Mouse (Mus musculus): ENCODE measurements around the gene 1600002K03Rik. TPM values are rescaled to one million over a fixed set of nuclear protein-coding genes. Genes with fewer than 3 reads are reported as not detected.

Gene 1600002K03Rik
- total RNA-seq (2014; fragmentation: Nextera tagmentation) (14.2 and 22.9 TPM in 2 replicates), total RNA-seq (2017) (25.4 and 27.8 TPM in 2 replicates)

DNA sequence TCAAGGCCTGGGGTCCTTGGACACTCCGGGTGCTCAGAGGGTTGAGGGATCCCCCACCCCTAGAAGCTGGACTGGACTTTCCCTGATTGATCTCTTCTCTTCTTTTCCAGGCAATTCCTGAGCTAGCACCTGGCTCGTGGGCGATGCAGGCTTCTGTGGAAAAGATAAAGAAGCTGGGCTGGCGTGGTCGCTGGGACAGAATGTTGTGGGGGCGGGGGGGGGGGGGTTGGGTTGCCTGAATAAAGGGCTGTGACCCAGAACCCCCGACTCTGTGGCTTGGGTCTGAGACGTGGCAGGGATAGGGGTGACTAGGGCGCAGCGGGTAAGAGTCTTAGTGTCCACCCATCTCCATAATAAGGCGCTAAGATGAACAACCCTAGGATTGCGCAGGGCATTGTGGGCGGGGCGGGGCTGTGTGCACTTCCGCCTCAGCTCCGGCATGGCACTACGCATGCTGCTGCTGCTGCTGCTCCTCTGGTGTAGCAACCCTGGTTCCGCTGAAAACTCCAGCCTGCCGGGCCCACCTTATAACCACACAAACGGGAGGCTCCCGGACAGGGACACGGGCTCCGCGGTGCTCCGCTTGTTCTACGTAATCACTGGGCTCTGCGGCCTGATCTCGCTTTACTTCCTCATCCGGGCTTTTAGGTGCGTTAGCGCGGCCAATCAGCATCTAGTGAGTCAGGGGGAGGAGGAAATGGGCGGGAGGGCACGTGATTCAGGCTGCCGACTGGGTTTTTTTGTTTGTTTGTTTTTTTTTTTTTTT lies at the start of gene 1600002K03Rik:
TSS of gene 1600002K03Rik (plus strand) at position 418 of the 766 bp plus-strand sequence.
- peak; percentile 75 for ATAC-seq (replicated peaks; ENCODE audit: low FRiP score, low TSS enrichment, poor library complexity, severe bottlenecking)

DNA sequence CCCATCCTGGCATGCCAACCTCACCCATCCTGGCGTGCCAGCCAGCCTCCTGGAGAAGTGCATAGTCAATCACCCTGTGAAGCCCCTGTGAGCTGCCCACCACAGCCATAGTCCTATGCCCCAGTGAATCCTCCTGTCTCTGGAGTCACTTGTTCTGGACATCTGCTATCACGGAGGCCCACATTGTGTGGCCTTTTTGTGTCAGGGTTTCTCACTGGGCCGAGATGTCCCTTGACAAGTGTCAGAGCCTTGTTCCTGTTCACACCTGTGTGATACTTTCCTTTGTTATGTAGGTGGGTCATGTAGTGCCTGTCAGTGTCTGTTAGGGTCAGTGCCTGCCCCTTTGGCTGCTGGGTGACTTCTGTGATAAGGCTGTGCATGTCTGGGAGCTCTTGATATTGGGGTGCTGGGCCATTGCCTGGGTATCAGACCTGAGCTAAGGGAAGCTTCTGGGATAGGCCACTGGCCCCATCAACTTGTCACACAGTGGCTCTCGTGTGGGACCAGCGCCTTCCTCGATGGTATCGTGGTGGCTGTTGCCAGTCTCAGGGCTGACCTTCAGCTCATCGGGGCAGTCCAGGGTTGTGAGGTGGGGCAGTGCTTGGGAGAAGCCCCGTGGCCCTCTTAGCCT lies 48.7 kb upstream of the 1600002K03Rik start:
- peak; percentile 79 for ATAC-seq (replicated peaks; ENCODE audit: low FRiP score, low TSS enrichment, poor library complexity, severe bottlenecking)

DNA sequence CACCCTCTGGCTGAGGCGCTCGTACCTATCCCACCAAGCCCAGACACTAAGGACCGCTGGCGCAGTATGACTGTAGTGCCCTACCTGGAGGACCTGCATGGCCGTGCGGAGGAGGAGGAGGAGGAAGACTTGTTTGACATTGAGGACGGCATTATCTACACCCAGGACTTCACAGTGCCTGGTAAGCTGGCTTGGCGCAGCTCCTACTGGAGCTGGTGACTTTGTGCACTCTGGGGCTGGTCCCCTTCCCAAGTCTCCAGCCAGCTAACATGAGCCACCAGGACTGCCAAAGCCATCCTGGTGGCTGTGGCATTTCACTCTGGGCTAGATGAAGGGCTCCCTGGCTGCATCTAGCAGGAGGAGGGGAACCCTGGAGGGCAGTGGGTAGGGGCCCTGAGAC lies 44.8 kb upstream of the 1600002K03Rik start:
- ATAC-seq (replicated peaks; ENCODE audit: low FRiP score, low TSS enrichment, poor library complexity, severe bottlenecking), result no peak

DNA sequence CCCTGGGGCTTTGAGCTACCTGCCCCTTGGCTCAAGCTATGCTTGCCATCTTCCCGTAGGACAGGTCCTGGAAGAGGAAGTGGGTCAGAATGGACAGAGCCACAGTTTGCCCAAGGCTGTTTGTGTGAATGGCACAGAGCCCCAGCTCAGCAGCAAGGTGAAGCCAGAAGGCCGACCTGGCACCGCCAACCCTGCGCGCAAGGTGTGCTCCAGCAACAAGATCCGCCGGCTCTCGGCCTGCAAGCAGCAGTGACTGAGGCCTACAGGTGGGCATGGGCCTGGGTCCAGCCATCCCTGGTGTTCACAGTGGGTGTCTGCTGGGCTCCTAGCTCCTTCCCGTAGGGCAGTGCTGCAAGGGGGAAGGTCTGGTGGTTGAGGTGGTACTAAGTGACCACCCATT lies 42.9 kb upstream of the 1600002K03Rik start:
- no peak for ATAC-seq (replicated peaks; ENCODE audit: low FRiP score, low TSS enrichment, poor library complexity, severe bottlenecking)

DNA sequence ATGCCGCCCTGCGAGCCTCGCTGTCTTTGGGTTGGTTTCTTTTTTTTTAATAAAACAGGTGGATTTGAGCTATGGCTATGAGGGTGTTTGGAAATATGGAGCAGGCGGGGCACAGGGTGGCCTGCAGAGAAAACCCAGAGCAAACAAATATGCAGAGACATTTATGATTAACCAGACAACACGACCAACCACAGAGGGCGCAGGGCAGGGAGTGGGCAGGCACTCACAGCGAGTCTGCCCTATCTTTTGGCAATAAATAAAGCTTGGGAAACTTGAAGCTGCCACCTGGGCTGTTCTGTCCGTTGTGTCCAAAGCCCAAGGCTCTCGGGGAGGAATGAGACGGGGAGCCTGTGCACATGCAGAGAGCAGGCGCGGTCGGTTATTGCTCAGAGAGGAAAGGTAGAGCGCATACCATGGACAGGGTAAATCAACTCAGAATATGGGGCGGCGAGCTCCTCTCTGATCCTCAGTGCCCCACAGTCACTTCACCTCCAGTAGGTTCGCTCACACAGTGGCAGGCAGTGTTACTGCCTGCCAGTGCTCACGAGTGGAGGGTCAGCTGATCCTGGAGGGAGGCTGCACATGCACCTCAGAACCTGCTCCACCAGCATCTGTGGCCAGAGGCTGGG lies 42.2 kb upstream of the 1600002K03Rik start:
- no peak for ATAC-seq (replicated peaks; ENCODE audit: low FRiP score, low TSS enrichment, poor library complexity, severe bottlenecking)

DNA sequence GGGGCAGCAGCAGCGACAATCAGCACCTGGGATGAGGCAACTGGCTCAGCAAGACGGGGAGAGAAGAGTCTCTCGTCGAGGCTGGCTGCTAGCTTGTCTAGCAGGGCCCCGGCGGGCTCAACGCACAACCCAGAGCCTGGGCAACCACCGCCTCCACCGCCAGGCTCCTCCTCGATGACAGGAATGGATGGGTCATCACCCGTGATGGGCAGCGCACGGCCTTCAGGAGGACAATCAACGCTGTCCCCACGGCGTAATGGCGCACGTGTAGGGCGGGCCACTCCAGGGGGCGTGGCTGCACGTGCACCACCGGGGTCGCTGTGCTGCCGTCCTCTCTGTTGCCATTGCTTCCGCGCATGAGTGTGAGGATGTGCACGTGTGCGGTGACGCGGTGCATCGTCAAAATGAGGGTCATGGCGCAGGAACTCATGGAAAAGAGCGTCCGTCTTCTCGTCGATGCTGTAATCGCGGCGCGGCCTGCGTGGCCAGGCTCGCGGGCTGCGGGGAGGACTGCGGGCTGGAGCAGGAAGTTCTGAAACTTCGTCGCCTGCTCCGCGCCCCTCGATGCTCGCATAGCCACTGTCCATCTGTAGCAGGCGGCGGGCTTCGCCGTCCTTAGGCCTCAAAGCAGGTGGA lies 41.3 kb upstream of the 1600002K03Rik start:
- no peak for ATAC-seq (replicated peaks; ENCODE audit: low FRiP score, low TSS enrichment, poor library complexity, severe bottlenecking)

DNA sequence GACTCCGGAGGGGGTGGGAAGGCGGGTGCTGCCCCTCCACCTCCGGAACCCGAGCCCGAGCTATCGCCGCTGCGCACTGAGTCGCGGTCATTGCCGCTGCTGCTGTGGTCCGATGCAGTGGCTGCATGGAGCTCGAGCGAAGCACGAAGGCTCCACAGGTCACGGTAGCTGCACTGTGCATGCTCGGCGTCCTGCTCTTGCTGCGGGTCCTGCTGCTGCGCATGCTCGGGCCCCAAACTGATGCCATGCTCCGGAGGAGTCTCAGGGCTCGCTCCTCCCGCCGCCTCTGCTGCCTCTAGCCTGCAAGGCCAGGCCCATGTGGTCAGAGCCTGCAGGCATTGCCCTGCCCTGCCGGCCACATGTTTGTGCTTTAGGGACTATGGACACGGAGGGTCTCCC lies 40.8 kb upstream of the 1600002K03Rik start:
- no peak for ATAC-seq (replicated peaks; ENCODE audit: low FRiP score, low TSS enrichment, poor library complexity, severe bottlenecking)

DNA sequence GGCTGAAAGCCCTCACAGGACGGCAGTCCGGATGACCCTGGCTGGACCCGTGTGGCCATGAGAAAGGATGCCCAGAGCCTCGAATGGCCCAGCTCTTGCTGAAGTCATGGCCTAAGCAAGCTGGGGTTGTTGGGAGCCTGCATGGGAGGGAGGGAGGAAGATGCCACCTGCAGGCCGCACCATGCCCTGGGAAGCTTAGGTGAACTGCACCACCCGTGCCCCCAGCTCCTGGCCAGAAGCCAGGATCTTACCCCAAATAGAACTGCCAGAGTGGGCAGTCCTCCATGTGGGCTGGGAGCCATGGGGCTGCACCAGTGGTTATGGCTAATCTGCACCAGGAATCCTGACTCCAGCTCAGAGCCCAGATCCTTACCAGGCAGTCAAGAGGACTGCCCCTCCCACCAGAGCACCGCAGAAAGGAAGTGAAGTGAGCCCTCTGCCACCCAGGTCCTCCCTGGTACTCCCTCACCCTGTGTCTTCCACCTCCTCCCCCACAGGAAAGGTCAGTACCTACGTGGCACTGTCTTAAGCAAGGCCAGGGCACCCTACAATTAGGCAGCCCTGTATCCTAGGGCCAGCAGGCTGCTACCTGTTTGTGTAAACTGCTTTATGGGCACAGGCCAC lies 39.4 kb upstream of the 1600002K03Rik start:
- ATAC-seq (replicated peaks; ENCODE audit: low FRiP score, low TSS enrichment, poor library complexity, severe bottlenecking), result peak; percentile 29

DNA sequence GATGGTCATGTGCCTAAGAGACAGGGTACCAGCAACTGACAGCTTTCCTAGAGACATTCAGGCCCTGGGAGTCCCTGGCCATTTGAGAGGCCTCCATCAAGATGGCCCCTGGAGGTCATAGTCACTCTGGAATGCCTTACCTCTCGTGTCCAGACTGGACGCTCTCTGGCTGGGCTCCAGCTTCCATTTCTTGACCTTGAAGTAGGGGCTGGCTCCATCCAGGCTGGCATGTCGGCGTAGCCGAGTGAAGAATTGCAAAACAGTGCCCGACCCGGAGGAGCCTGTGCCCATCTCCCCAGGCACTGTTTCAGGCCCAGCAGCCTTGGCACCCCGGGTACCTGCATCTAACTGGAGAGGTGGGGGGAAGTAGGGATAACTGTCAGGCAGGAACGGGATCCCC lies 38.3 kb upstream of the 1600002K03Rik start:
- no peak for ATAC-seq (replicated peaks; ENCODE audit: low FRiP score, low TSS enrichment, poor library complexity, severe bottlenecking)

DNA sequence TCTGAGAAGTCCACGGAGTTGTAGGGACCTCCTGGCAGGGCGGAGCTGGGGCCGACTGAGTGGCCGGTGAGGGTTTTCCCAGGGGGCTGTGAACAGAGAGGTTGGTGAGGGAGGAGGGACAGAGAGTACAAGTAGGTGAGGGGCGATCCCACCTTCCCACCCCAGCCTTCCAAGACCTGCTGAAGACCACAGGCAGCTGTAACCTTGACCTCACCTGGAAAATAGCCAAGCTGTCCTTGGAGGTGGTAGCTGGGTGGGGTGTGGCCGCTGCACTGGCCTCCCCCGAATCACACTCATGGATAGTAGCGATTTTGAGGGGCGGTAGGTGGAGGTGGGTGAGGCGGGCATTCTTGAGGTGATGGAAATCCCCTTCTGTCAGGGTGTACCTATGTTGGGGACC lies 37.6 kb upstream of the 1600002K03Rik start:
- ATAC-seq (replicated peaks; ENCODE audit: low FRiP score, low TSS enrichment, poor library complexity, severe bottlenecking), result no peak

DNA sequence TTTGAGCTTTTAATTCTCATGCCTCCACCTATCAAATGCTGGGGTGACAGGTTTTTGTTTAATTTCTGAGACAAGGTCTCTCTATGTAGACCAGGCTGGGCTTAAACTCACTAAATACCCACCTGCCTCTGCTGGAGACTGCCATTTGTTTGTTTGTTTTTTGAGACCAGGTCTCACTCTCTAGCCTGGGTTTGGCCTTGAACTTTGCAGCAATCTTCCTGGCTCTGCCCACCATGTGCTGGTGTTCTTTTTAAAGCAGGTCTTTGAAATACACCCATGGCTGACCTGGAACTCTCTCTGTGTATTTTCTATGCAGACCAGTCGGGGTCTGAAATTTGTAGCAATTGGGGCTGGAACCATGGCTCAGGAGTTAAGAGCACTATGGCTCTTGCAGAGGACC lies 37.1 kb upstream of the 1600002K03Rik start:
- no peak for ATAC-seq (replicated peaks; ENCODE audit: low FRiP score, low TSS enrichment, poor library complexity, severe bottlenecking)

DNA sequence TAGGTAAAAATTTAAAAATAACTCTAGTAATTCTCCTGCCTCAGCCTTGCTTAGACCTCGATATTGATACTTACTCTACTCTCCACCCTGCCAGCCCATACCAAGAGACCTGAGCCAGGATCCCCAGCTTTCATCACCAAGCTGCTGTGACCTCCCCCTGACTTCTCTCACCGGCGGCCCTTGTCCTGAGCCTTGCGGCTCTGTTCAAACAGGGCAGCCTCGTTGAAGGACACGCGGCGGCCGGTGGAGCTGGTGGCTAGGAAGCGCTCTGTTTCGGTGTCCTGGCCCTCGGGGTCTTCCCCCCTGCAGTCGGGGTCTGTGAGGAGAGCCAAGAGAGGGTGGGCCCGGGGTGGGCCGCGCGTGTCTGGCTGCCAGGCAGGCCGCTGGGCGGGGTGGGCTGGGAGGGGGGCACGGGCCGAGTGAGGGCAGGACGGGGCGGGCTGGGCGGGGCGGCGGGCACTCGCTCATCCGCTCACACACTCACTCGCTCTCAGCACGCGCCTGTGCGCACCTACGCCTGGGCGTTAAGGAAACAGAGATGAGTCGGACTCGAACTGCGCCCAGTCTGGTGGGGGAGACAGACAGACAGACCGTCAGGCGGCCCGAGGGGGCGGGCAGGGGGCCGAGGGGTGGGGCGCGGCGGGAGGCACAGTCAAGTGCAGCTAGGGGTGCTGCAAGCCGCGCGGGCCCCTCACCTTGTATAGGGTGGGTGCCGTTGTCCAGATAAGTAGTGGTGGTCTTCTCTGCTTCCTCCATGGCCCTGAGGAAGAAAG lies 36.4 kb upstream of the 1600002K03Rik start:
- no peak for ATAC-seq (replicated peaks; ENCODE audit: low FRiP score, low TSS enrichment, poor library complexity, severe bottlenecking)

DNA sequence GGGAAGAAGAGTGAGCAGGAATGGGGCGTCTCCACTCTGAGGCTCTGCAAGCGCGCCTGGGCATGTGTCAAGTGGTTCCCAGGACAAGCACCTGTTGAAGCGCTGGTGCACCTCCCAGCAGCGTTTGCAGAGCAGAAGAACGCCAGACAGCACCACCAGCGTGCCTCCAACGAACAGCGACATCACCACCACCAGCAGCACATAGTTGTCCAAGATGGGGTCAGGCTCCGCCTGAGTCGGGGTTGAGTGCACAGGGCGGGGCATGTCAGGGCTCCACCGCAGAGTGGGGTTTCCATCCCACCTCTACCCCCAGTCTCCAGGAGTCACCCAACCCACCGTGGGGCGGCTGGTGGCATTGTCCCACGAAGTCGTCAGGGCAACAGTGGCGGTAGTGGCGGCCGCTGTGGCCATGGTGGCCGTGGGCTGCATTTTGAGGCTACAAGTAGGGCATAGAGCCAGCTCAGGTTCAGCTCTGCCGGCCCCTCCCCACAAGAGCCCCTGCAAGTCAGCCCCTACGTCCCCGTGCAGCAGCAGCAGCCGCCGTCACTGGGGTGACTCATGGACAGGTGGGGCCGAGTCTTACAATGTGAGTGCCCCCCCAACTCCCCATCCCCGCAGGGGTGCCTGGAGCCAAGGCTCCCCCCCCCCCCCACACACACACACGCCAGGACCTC lies 35.7 kb upstream of the 1600002K03Rik start:
- ATAC-seq (replicated peaks; ENCODE audit: low FRiP score, low TSS enrichment, poor library complexity, severe bottlenecking), result no peak

DNA sequence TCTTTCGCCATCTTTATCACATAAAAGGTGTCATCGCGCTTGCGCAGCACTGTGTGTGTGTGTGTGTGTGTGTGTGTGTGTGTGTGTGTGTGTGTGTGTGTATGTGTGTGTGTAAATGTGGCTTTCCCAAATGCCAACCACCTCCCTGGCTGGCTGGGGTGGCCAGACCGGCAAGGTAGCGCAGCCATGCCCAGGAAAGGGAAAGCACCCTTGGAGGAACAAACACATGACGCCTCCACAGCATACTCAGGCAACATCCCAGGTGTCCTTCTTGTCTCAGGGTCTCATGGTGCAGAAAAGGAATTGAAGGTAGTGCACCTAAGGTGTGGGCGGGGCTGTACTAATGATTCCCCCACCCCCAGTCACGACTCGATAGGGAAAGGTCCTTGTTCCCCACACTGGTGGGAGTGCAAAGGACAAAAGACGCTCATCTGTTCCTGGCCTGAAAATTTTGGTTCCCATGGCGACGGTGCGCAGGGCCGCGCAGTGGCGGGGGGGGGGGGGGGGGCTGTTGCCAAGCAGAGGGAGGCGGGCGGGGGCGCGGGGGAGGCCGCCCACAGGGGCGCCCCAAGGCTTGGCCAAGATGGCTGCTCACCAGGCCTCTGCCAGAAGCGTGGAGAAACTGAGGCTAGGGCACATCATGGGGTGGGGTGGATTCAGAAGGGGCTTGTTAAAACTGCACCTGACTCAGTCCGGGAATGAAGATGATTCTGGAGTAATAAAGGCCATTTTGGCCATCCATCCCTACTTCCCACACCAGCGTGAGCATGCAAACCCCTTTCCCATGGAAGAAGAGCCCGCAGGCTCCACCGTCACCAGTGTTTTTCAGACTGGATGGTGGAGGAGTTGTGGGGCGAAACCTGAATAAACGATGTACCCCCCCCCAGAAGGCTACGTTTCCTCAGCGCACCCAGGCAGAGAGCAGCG lies 34.9 kb upstream of the 1600002K03Rik start:
- ATAC-seq (replicated peaks; ENCODE audit: low FRiP score, low TSS enrichment, poor library complexity, severe bottlenecking), result no peak

DNA sequence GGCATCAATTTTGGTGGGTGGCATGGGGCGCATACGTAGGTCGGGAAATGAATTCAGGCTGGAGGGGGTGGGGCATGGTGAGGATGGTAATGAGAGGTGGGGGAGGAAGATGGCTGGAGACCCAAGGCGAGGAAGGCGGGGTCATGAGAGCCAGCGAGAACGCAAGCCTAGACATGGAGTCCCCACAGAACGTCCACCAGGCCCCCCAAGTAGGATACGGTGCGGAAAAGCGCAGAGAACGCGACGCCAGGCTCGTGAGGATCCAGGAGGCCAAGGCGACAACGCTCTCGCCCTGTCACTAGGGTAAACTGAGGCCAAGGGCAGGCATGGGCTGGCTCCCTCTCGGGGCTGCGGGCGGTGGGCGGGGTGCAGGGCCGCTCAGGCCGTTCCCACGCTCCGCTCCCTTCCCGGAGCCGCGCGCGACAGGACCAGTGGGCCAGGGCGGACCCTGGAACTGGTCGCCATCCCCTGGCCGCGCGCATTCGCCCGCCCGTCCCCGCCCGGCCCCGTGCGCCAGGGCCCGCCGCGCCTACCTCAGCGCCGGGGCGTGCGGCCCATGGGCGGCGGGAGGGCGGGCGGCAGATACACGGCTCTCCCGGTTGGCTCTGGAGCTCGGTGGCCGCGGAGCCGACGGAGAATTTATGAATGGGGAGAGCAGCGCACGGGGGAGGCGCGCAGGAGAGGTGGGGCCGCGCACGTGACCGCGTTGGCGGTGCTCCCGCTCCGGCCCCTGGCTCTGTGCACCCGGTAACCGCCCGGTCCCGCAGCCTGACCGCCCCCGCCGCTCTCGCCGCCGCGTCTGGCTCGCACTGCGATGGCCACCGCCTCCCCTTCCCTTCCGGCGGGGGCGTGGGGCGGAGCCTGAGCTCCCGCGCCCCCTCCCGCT lies 33.9 kb upstream of the 1600002K03Rik start, which contains the start of gene Atp5d:
TSS of gene Atp5d (plus strand) at position 80 of the 886 bp plus-strand sequence.
- ATAC-seq (replicated peaks; ENCODE audit: low FRiP score, low TSS enrichment, poor library complexity, severe bottlenecking), result no peak

DNA sequence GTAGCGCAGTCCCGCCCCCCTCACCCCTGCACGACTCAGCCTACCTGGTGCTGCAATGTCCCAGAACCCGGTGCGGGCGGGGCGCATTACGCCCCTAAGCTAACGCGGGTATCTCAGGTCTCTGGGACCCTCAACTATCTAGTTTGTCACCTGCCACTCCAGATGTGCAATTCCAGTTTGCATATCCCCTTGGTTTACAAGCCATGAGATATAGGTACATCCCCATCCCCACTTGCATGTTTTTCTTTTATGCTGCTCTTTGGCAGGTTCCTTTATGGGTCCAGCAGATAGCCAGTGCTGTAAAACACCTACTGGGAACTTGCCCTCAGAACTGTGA lies 33.3 kb upstream of the 1600002K03Rik start:
- no peak for ATAC-seq (replicated peaks; ENCODE audit: low FRiP score, low TSS enrichment, poor library complexity, severe bottlenecking)
